In genomic region chr4:124890831-124891230, GRCm38 (mm10) we compare ENCODE assay signal across 19 mouse cellular contexts. TPM values are rescaled to one million over a fixed set of nuclear protein-coding genes. Genes with fewer than 3 reads are reported as not detected.
DNase-seq lines count a peak whose midpoint lies in the region.
"Had no signal": no experiment of that assay in that cellular context is flagged by ENCODE, and none has a peak within 500 bp of the region (broad histone marks: within the 10 kb centered on the region; RNA-seq: fewer than 3 reads in every experiment).

No protein-coding gene starts in this region.

- DNase-seq in layer of hippocampus, adult 11-12 months (ENCODE audit: low spot score) = peak; percentile 40
- no peak for DNase-seq in layer of hippocampus, adult 9-10 months (ENCODE audit: low spot score)
- DNase-seq in layer of hippocampus, adult 9-11 months = peak; percentile 71
- no peak for DNase-seq in layer of hippocampus, postnatal 25 days (ENCODE audit: extremely low spot score in 1 of 2, low spot score in 1 of 2)
- DNase-seq in right cerebral cortex, adult 18-20 months = peak; percentile 46
- no peak for DNase-seq in right cerebral cortex, postnatal 25 days
- DNase-seq in T-cell, adult 2 months (ENCODE audit: low spot score) = no peak
- DNase-seq: adrenal gland, adult 2 months; adrenal gland, postnatal 14 days; cerebellum, adult 11-12 months; cerebellum, adult 8-10 months; cerebellum, postnatal 10 days; cerebellum, postnatal 36 days; embryo, embryonic 11 days; gastrocnemius, postnatal 25 days; heart, adult 18-20 months; heart, postnatal 10 days; heart, postnatal 4 days had no signal

RNA-seq across cellular contexts. Expression of gene Epha10, which starts 10.1 kb away (rescaled TPM):
- 10 to 100 TPM; 25.8 to 30.6 TPM for total RNA-seq in layer of hippocampus, postnatal 25 days (2021)
- total RNA-seq: gastrocnemius, adult 8-10 months; gastrocnemius, postnatal 25 days; heart, adult 18-20 months; heart, postnatal 10 days; heart, postnatal 4 days had no signal

RNA-seq across cellular contexts. Expression of gene Maneal, which starts 28.9 kb away (rescaled TPM):
- 10 to 100 TPM; 50.0 to 53.1 TPM for total RNA-seq in layer of hippocampus, postnatal 25 days (2021)

RNA-seq across cellular contexts. Expression of gene 1110065P20Rik, which starts 39.8 kb away (rescaled TPM):
- total RNA-seq in layer of hippocampus, postnatal 25 days (2021) = 100 to 1,000 TPM in 1 of 2 experiments, 10 to 100 TPM in 1; 88.5 to 105 TPM

RNA-seq across cellular contexts. Expression of gene Yrdc, which starts 40.4 kb away (rescaled TPM):
- total RNA-seq in layer of hippocampus, postnatal 25 days (2021) = 10 to 100 TPM; 31.6 to 32.3 TPM

RNA-seq across cellular contexts. Expression of gene 9930104L06Rik, which starts 46.0 kb away (rescaled TPM):
- 10 to 100 TPM; 20.1 to 20.4 TPM for total RNA-seq in layer of hippocampus, postnatal 25 days (2021)

Comparison
In these comparisons a context has a peak if more than half of its experiments do, and no peak if none do; other contexts are left out.
1. DNase-seq: peak in layer of hippocampus, adult 11-12 months (single experiment), layer of hippocampus, adult 9-11 months (single experiment) and right cerebral cortex, adult 18-20 months (single experiment); none in layer of hippocampus, adult 9-10 months (single experiment), layer of hippocampus, postnatal 25 days (0 of 2), right cerebral cortex, postnatal 25 days (single experiment) and T-cell, adult 2 months (single experiment).